Mouse (Mus musculus): ENCODE data around the gene 1700007K13Rik. TPM values are rescaled to one million over a fixed set of nuclear protein-coding genes. Genes with fewer than 3 reads are reported as not detected.

Gene 1700007K13Rik
- polyA plus RNA-seq, 1 experiment from 2014 or later = not detected

DNA sequence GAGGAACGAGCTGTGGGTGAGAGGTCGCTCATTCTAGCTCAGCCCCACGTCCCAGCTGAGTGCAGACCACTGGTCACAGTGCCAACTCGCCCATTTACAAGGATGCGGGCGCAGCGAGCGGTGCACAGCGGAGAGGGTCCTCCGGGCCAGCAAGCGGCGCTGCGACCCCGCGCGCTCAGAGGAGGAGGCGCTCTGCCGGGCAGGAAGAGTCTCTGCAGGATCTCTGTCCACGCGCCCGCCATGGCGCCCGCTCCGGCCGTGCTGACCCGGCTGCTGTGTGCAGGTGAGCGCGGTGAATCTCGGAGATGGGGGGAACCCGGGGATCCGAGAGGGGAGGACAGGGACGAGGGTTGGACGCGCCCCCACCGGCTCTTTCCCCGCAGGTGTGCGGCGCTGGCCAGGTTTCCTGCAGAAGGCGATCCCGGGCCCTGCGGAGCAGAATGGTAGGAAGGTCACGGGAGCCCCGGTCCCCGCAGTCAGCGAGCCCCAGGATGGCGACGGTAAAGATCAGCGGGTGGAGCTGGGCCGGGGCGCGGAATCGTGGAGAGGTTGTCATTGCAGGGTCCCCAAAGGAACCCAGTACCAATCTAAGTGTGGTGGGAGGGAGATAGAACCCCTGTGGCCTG lies 1.8 kb upstream of the 1700007K13Rik start, which contains the start of gene Mrps2:
Mrps2 (plus strand) TSS at position 207 of the 626 bp plus-strand sequence.
- Histone ChIP-seq H3K27ac (peak within 1 kb of the TSS; percentile 19; the same call in 1 of the 2 replicates), H3K9ac (peak within 1 kb of the TSS; percentile 89), H3K36me3 (peaks cover 35% of the 10 kb centered on the region), H3K9me3 (no peaks in the 10 kb centered on the region), H3K4me2 (replicated peaks) (peak within 1 kb of the TSS; percentile 73), H3K4me3 (replicated peaks) (peak within 1 kb of the TSS; percentile 76), H3K27me3 (replicated peaks) (no peaks in the 10 kb centered on the region), H3K4me1 (replicated peaks) (peaks cover 18% of the 10 kb centered on the region)
- under 1% methylated on average over 52 of the region's 52 CpGs for WGBS
- peak; percentile 93 for ATAC-seq

DNA sequence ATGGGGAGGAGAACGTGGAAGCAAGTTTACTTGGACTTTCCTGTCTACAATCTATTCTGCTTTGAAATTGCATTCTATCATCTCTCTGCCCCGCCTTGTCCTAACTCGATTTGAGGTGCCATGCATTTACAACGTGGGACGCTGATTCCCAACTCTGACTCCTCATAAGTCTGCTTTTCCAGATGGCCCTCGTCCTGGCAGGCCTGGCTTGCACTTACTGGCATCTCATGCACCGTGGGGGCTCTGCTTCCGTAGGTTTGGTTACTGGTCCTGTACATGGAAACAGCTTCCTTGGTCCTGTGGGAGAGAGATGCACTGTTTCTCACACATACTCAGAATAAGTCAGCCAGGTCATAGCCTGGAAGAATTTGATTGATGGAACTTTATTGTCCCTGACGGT lies 1.2 kb downstream of the 1700007K13Rik start:
- H3K4me3 ChIP-seq (replicated peaks) = no peak overlapping the region
- H3K9ac ChIP-seq = no peak overlapping the region
- no peak for ATAC-seq
- no peaks in the 10 kb centered on the region for H3K27me3 ChIP-seq (replicated peaks)
- no peak overlapping the region for H3K4me2 ChIP-seq (replicated peaks)
- H3K27ac ChIP-seq = no peak overlapping the region
- H3K36me3 ChIP-seq = peaks cover 12% of the 10 kb centered on the region
- no peaks in the 10 kb centered on the region for H3K9me3 ChIP-seq
- H3K4me1 ChIP-seq (replicated peaks) = peaks cover 18% of the 10 kb centered on the region
- 81% methylated on average over 9 of the region's 9 CpGs for WGBS

DNA sequence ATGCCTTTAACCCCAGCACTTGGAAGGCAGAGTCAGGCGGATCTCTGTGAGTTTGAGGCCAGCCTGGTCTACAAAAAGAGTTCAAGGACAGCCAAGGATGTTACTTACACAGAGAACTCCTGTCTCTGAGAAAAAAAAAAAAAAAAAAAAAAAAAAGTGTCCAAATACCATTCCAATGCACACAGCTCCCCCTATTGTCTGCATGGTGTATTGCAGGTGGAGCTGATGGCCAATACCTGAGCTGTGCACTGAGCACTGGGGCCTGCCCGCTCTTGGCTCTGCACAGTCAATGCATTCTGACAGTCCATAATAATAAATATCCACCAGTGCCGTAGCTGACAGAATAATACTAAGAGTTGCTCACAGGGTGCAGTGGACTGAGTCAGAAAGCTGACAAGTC lies 2.2 kb downstream of the 1700007K13Rik start:
- Histone ChIP-seq H3K4me1 (replicated peaks) (peaks cover 14% of the 10 kb centered on the region), H3K9me3 (no peaks in the 10 kb centered on the region), H3K9ac (no peak overlapping the region), H3K27ac (no peak overlapping the region), H3K27me3 (replicated peaks) (no peaks in the 10 kb centered on the region), H3K4me3 (replicated peaks) (no peak overlapping the region), H3K4me2 (replicated peaks) (no peak overlapping the region), H3K36me3 (peaks cover 2% of the 10 kb centered on the region)
- WGBS = 54% methylated on average over 3 of the region's 3 CpGs
- ATAC-seq = no peak

GRCm38 (mm10) chr2:28456616-28457015 lies 9.5 kb downstream of the 1700007K13Rik start:
- H3K36me3 ChIP-seq = no peaks in the 10 kb centered on the region
- WGBS = 68% methylated on average over 1 of the region's 1 CpGs
- H3K9ac ChIP-seq = no peak overlapping the region
- H3K4me2 ChIP-seq (replicated peaks) = no peak overlapping the region
- no peak for ATAC-seq
- no peak overlapping the region for H3K27ac ChIP-seq
- no peaks in the 10 kb centered on the region for H3K9me3 ChIP-seq
- no peak overlapping the region for H3K4me3 ChIP-seq (replicated peaks)
- no peaks in the 10 kb centered on the region for H3K27me3 ChIP-seq (replicated peaks)
- H3K4me1 ChIP-seq (replicated peaks) = no peaks in the 10 kb centered on the region

- Histone ChIP-seq H3K4me1 (replicated peaks) (no peaks in the 10 kb centered on the region), H3K27me3 (replicated peaks) (no peaks in the 10 kb centered on the region), H3K9ac (no peak overlapping the region), H3K4me2 (replicated peaks) (no peak overlapping the region), H3K27ac (no peak overlapping the region), H3K36me3 (no peaks in the 10 kb centered on the region), H3K4me3 (replicated peaks) (no peak overlapping the region), H3K9me3 (no peaks in the 10 kb centered on the region)
- 90% methylated on average over 6 of the region's 6 CpGs for WGBS
- ATAC-seq = no peak
These were observed 12.6 kb downstream of the 1700007K13Rik start for GRCm38 (mm10) chr2:28453539-28453938.

DNA sequence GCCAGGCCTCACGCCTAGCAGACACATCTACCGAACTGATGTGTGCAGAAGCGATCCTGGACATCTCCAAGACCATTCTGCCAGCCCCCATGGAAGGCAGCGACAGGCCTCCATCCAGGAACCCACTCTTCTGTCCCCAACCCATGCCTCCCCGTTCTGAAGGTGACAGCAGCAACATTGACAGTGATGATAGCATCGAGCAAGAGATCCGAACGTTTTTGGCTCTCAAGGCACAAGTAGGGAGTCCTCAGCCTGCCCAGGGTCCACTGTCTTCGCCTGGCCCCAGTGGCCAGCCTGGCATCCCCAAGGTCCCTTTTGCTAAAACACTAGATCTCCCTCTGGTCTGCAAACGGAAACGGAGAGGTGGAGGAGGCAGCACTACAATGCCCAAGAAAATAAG lies 14.5 kb downstream of the 1700007K13Rik start:
- WGBS = 91% methylated on average over 11 of the region's 11 CpGs
- no peak for ATAC-seq
- H3K36me3 ChIP-seq = no peaks in the 10 kb centered on the region
- no peak overlapping the region for H3K4me2 ChIP-seq (replicated peaks)
- peaks cover 11% of the 10 kb centered on the region; the same call in 1 of the 2 replicates for H3K4me1 ChIP-seq (replicated peaks)
- no peaks in the 10 kb centered on the region for H3K27me3 ChIP-seq (replicated peaks)
- H3K4me3 ChIP-seq (replicated peaks) = no peak overlapping the region
- no peak overlapping the region for H3K27ac ChIP-seq
- H3K9ac ChIP-seq = no peak overlapping the region
- no peaks in the 10 kb centered on the region for H3K9me3 ChIP-seq

GRCm38 (mm10) chr2:28447315-28447670 lies 18.8 kb downstream of the 1700007K13Rik start:
- 6% methylated on average over 11 of the region's 11 CpGs for WGBS
- Histone ChIP-seq H3K4me1 (replicated peaks) (peaks cover 15% of the 10 kb centered on the region; the same call in 1 of the 2 replicates), H3K27me3 (replicated peaks) (no peaks in the 10 kb centered on the region), H3K4me2 (replicated peaks) (peak overlapping the region; percentile 98), H3K4me3 (replicated peaks) (peak overlapping the region; percentile 73), H3K27ac (peak overlapping the region; percentile 63), H3K9ac (peak overlapping the region; percentile 72), H3K36me3 (no peaks in the 10 kb centered on the region), H3K9me3 (no peaks in the 10 kb centered on the region)
- peak; percentile 55 for ATAC-seq

- Histone ChIP-seq H3K36me3 (no peaks in the 10 kb centered on the region), H3K27ac (peak within 1 kb of the TSS; percentile 63), H3K9ac (peak within 1 kb of the TSS; percentile 72), H3K4me3 (replicated peaks) (peak within 1 kb of the TSS; percentile 73), H3K4me1 (replicated peaks) (peaks cover 15% of the 10 kb centered on the region; the same call in 1 of the 2 replicates), H3K9me3 (no peaks in the 10 kb centered on the region), H3K4me2 (replicated peaks) (peak within 1 kb of the TSS; percentile 98), H3K27me3 (replicated peaks) (no peaks in the 10 kb centered on the region)
- under 1% methylated on average over 77 of the region's 118 CpGs for WGBS
- peak; percentile 81 for ATAC-seq
These were observed 19.4 kb downstream of the 1700007K13Rik start, which contains the start of gene Ppp1r26 for GRCm38 (mm10) chr2:28446515-28447314. Gene Ppp1r26, plus strand, starts transcription at chr2:28446800.

DNA sequence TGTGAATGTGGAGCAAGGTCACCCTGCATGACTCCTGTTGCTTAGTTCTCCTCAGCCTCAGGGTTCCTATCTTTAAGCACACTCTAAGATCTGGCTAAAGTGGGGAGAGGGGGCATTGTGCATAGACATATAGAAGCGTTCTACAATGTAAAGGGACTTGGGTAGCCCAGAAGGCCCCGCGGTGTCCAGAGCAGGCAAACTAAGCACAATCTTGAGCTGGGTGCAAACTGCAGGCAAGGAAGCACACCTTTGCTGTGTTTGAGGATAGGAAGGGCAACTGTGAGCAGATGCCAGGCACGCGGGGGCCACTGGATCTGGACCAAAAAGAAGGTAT lies 20.0 kb downstream of the 1700007K13Rik start:
- no peaks in the 10 kb centered on the region for H3K27me3 ChIP-seq (replicated peaks)
- H3K9ac ChIP-seq = peak overlapping the region; percentile 72
- no peaks in the 10 kb centered on the region for H3K9me3 ChIP-seq
- peak overlapping the region; percentile 98 for H3K4me2 ChIP-seq (replicated peaks)
- peak; percentile 18; the same call in 1 of the 2 replicates for ATAC-seq
- no peaks in the 10 kb centered on the region for H3K36me3 ChIP-seq
- WGBS = 6% methylated on average over 5 of the region's 5 CpGs
- H3K27ac ChIP-seq = 0 out of 2 replicates have a peak overlapping the region, but pooled peaks have one; percentile 63
- peak overlapping the region; percentile 73 for H3K4me3 ChIP-seq (replicated peaks)
- H3K4me1 ChIP-seq (replicated peaks) = peaks cover 15% of the 10 kb centered on the region; the same call in 1 of the 2 replicates

DNA sequence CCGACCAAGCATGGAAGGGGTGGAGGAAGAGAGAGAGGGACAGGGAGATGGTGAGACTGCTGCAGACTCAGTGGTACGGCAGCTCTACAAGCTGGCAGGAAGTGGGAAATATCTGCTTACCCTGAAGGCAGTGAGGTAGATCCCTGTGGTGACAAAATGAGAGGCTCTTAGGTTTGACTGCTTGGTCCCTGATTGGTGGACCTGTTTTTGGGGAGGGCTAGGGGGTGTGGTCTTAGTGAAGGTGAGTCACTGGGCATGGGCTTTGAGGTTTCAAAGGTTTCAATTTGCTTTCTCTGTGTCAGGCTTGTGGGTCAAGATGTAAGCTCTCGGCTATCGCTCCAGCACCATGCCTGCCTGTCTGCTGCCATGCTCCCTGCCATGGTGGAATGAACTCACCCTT lies 21.1 kb downstream of the 1700007K13Rik start:
- no peak overlapping the region for H3K4me2 ChIP-seq (replicated peaks)
- no peaks in the 10 kb centered on the region for H3K36me3 ChIP-seq
- H3K4me1 ChIP-seq (replicated peaks) = peaks cover 15% of the 10 kb centered on the region; the same call in 1 of the 2 replicates
- no peak overlapping the region for H3K27ac ChIP-seq
- ATAC-seq = no peak
- H3K4me3 ChIP-seq (replicated peaks) = no peak overlapping the region
- WGBS = 86% methylated on average over 4 of the region's 4 CpGs
- no peaks in the 10 kb centered on the region for H3K27me3 ChIP-seq (replicated peaks)
- H3K9me3 ChIP-seq = no peaks in the 10 kb centered on the region
- H3K9ac ChIP-seq = no peak overlapping the region

DNA sequence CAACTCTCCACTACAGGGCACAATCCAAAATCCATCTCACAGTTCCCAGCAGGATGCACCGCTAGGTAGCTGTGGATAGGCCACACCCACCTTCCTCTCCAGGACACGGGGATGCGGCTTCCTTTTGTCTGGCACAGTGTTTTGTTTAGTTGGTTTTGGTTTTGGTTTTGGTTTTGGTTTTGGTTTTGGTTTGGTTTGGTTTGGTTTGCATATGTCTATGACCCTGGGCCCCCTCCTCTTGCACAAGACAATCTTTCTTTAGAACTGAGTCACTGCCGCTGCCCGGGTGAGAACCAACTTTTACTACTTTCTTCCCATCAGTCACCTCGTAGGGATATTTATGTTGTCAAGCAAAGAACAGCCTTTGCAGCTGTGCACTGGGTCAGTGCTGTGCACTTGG lies 25.3 kb downstream of the 1700007K13Rik start:
- Histone ChIP-seq H3K4me1 (replicated peaks) (no peaks in the 10 kb centered on the region), H3K4me3 (replicated peaks) (no peak overlapping the region), H3K4me2 (replicated peaks) (no peak overlapping the region), H3K9me3 (no peaks in the 10 kb centered on the region), H3K36me3 (no peaks in the 10 kb centered on the region), H3K9ac (no peak overlapping the region), H3K27ac (no peak overlapping the region), H3K27me3 (replicated peaks) (no peaks in the 10 kb centered on the region)
- WGBS = 52% methylated on average over 6 of the region's 6 CpGs
- no peak for ATAC-seq

GRCm38 (mm10) chr2:28435401-28435800 lies 30.7 kb downstream of the 1700007K13Rik start:
- H3K9ac ChIP-seq = no peak overlapping the region
- no peaks in the 10 kb centered on the region for H3K36me3 ChIP-seq
- H3K9me3 ChIP-seq = no peaks in the 10 kb centered on the region
- no peak overlapping the region for H3K4me3 ChIP-seq (replicated peaks)
- no peak for ATAC-seq
- 0 out of 2 replicates have a peak, but pooled peaks cover 3% of the 10 kb centered on the region for H3K4me1 ChIP-seq (replicated peaks)
- whole genome bisulfite sequencing = 90% methylated on average over 11 of the region's 11 CpGs
- H3K27ac ChIP-seq = no peak overlapping the region
- H3K4me2 ChIP-seq (replicated peaks) = no peak overlapping the region
- H3K27me3 ChIP-seq (replicated peaks) = no peaks in the 10 kb centered on the region
